9 mouse cellular contexts compared by ENCODE assay signal in genomic region chr9:58143419-58143818, GRCm38 (mm10). TPM values are rescaled to one million over a fixed set of nuclear protein-coding genes. Genes with fewer than 3 reads are reported as not detected.
DNase-seq lines count a peak whose midpoint lies in the region; ATAC-seq and TF ChIP-seq lines count a peak whose summit lies in the region.
"Had no signal": no experiment of that assay in that cellular context is flagged by ENCODE, and none has a peak within 500 bp of the region (broad histone marks: within the 10 kb centered on the region; RNA-seq: fewer than 3 reads in every experiment).

No protein-coding gene starts in this region.

- TF ChIP-seq CTCF in intestine, postnatal 0 days (IDR thresholded peaks at IDR 0.05; ENCODE audit: low read depth), result no peak
- TF ChIP-seq CTCF in brain, embryonic 14.5 days (IDR thresholded peaks at IDR 0.05; ENCODE audit: borderline replicate concordance, extremely low read depth, insufficient read depth, insufficient read length), result no peak

- no peaks in the 10 kb centered on the region for H3K9me3 ChIP-seq in intestine, embryonic 15.5 days
- H3K9me3 ChIP-seq in intestine, postnatal 0 days (ENCODE audit: control insufficient read depth), result no peaks in the 10 kb centered on the region
- H3K9me3 ChIP-seq in lung, embryonic 15.5 days, result no peaks in the 10 kb centered on the region
- H3K9me3 ChIP-seq: heart, embryonic 15.5 days had no signal

- H3K27ac ChIP-seq in intestine, embryonic 15.5 days, result no peak overlapping the region
- H3K27ac ChIP-seq in intestine, postnatal 0 days (ENCODE audit: low read depth, low read length), result no peak overlapping the region
- peak overlapping the region; percentile 72 for H3K27ac ChIP-seq in lung, embryonic 15.5 days
- H3K27ac ChIP-seq: heart, embryonic 15.5 days had no signal

- no peaks in the 10 kb centered on the region for H3K27me3 ChIP-seq in intestine, embryonic 15.5 days (replicated peaks)
- H3K27me3 ChIP-seq in intestine, postnatal 0 days (replicated peaks; ENCODE audit: control insufficient read depth, insufficient read depth, low read length), result no peaks in the 10 kb centered on the region
- no peaks in the 10 kb centered on the region for H3K27me3 ChIP-seq in lung, embryonic 15.5 days

- no peak overlapping the region for H3K4me2 ChIP-seq in intestine, embryonic 15.5 days (replicated peaks)
- no peak overlapping the region for H3K4me2 ChIP-seq in intestine, postnatal 0 days (replicated peaks; ENCODE audit: low read depth)
- no peak overlapping the region for H3K4me2 ChIP-seq in lung, embryonic 15.5 days
- H3K4me2 ChIP-seq: heart, embryonic 15.5 days had no signal

- DNase-seq in 3T3-L1 (ENCODE audit: low read depth, low spot score), result peak; percentile 13
- DNase-seq in brain, embryonic 14.5 days (ENCODE audit: low read depth), result peak; percentile 34
- DNase-seq in cerebellum, adult 9-10 months, result no peak
- DNase-seq: forebrain, postnatal 0 days had no signal

- H3K4me3 ChIP-seq in intestine, embryonic 15.5 days (replicated peaks), result no peak overlapping the region
- no peak overlapping the region for H3K4me3 ChIP-seq in intestine, postnatal 0 days (ENCODE audit: low read depth, low read length)
- H3K4me3 ChIP-seq in lung, embryonic 15.5 days, result no peak overlapping the region
- H3K4me3 ChIP-seq: heart, embryonic 15.5 days had no signal

- no peaks in the 10 kb centered on the region for H3K36me3 ChIP-seq in intestine, embryonic 15.5 days
- no peaks in the 10 kb centered on the region for H3K36me3 ChIP-seq in intestine, postnatal 0 days (ENCODE audit: control insufficient read depth, insufficient read depth)
- no peaks in the 10 kb centered on the region for H3K36me3 ChIP-seq in lung, embryonic 15.5 days
- H3K36me3 ChIP-seq: heart, embryonic 15.5 days had no signal

- peaks cover 17% of the 10 kb centered on the region for H3K4me1 ChIP-seq in intestine, embryonic 15.5 days (replicated peaks)
- no peaks in the 10 kb centered on the region for H3K4me1 ChIP-seq in intestine, postnatal 0 days (replicated peaks; ENCODE audit: control insufficient read depth, insufficient read depth, low read length)
- H3K4me1 ChIP-seq in lung, embryonic 15.5 days, result peaks cover 35% of the 10 kb centered on the region

- no peak overlapping the region for H3K9ac ChIP-seq in intestine, embryonic 15.5 days
- no peak overlapping the region for H3K9ac ChIP-seq in intestine, postnatal 0 days (ENCODE audit: low read depth, low read length)
- no peak overlapping the region for H3K9ac ChIP-seq in lung, embryonic 15.5 days
- H3K9ac ChIP-seq: forebrain, postnatal 0 days; heart, embryonic 15.5 days had no signal

- 0 out of 2 replicates have a peak, but pooled peaks have one; percentile 25 for ATAC-seq in intestine, embryonic 15.5 days
- no peak for ATAC-seq in intestine, postnatal 0 days
- peak; percentile 76; the same call in 1 of the 2 replicates for ATAC-seq in lung, embryonic 15.5 days (ENCODE audit: borderline replicate concordance, extremely low read depth, low FRiP score, low TSS enrichment)
- ATAC-seq in megakaryocyte-erythroid progenitor cell, adult 5-6 weeks (replicated peaks; ENCODE audit: low FRiP score, low TSS enrichment, poor library complexity, severe bottlenecking), result no peak
- ATAC-seq: forebrain, postnatal 0 days had no signal

- WGBS in intestine, embryonic 15.5 days, result 31% methylated on average over 7 of the region's 7 CpGs
- WGBS in intestine, postnatal 0 days, result 40% methylated on average over 7 of the region's 7 CpGs
- WGBS in lung, embryonic 15.5 days, result 17% methylated on average over 7 of the region's 7 CpGs

- no peak for TF ChIP-seq POLR2A in brain, embryonic 14.5 days (IDR thresholded peaks at IDR 0.05; ENCODE audit: borderline replicate concordance, extremely low read depth, insufficient read depth, insufficient read length, poor library complexity, severe bottlenecking)

RNA-seq across cellular contexts. Expression of gene Ccdc33, which starts 24.8 kb away (rescaled TPM):
- 0.09 TPM in 1 of 2 replicates, not detected in the other for polyA plus RNA-seq in intestine, embryonic 15.5 days (2015; fragmentation: Nextera tagmentation; extraction: Ambion mirVana)
- polyA plus RNA-seq in intestine, postnatal 0 days (2015; fragmentation: Nextera tagmentation; extraction: Ambion mirVana), result 0.14 and 0.16 TPM in 2 replicates
- polyA plus RNA-seq in brain, embryonic 14.5 days (2012; rRNA removed), result 0.89 and 1.2 TPM in 2 replicates
- 0.05 and 0.16 TPM in 2 replicates for polyA plus RNA-seq in lung, embryonic 15.5 days (2015; fragmentation: Nextera tagmentation; extraction: Ambion mirVana)
- total RNA-seq in megakaryocyte-erythroid progenitor cell, adult 5-6 weeks (2014; fragmentation: Nextera tagmentation), result not detected in 2 replicates
- not detected in 2 replicates for total RNA-seq in megakaryocyte-erythroid progenitor cell, adult 5-6 weeks (2017)
- polyA plus RNA-seq: heart, embryonic 15.5 days had no signal

Comparison
In these comparisons a context has a peak if more than half of its experiments do, and no peak if none do; other contexts are left out.
1. ATAC-seq: peak in intestine, embryonic 15.5 days (single experiment) and lung, embryonic 15.5 days (single experiment); none in intestine, postnatal 0 days (single experiment) and megakaryocyte-erythroid progenitor cell, adult 5-6 weeks (single experiment).